Mouse (Mus musculus) G1E (cell line): Measurements from ENCODE around the gene Syngr4. TPM values are rescaled to one million over a fixed set of nuclear protein-coding genes. Genes with fewer than 3 reads are reported as not detected.
A peak's percentile ranks its signal among the peaks of the same experiment; 100 is the strongest.

Experiments
- ATAC-seq: 2 replicates; pipeline ENCODE4 v1.8.0; 2016; ENCODE audit warnings: mild to moderate bottlenecking; ENCODE audit not compliant: insufficient number of reproducible peaks, poor library complexity, low FRiP score, severe bottlenecking; ENCODE audit errors: extremely low read depth
- DNase-seq: peaks from one replicate; pipeline ENCODE4 v3.0.0; 2012; ENCODE audit warnings: low spot score
- H3K27me3 ChIP-seq: 2 replicates; pipeline ENCODE4 v1.6.1; 2012; ENCODE audit warnings: mild to moderate bottlenecking, low read length, inconsistent platforms; ENCODE audit not compliant: insufficient read depth
- H3K36me3 ChIP-seq: replicated peaks from 2 replicates; pipeline ENCODE3; 2012; ENCODE audit warnings: mild to moderate bottlenecking, inconsistent platforms
- H3K4me1 ChIP-seq: 2 replicates; pipeline ENCODE4 v1.6.1; 2012; ENCODE audit warnings: low read depth, low read length, inconsistent platforms, mixed read lengths; ENCODE audit not compliant: insufficient read depth
- H3K4me3 ChIP-seq: 2 replicates; pipeline ENCODE4 v1.5.1; 2012; ENCODE audit warnings: low read depth, mild to moderate bottlenecking, inconsistent platforms, low read length, moderate library complexity, mixed read lengths
- H3K9me3 ChIP-seq: replicated peaks from 2 replicates; pipeline ENCODE4 v1.6.1; 2012; ENCODE audit warnings: inconsistent platforms
- CTCF ChIP-seq: IDR thresholded peaks from 2 replicates; pipeline ENCODE4 v1.5.1; 2012; ENCODE audit warnings: low read depth, low read length, inconsistent platforms, mixed read lengths
- GATA1 ChIP-seq: IDR thresholded peaks from 2 replicates; pipeline ENCODE4 v1.6.1; 2012; ENCODE audit warnings: borderline replicate concordance, low read length, inconsistent platforms, mixed read lengths
- GATA2 ChIP-seq: IDR thresholded peaks from 2 replicates; pipeline ENCODE4 v1.6.1; 2012; ENCODE audit warnings: low read depth, low read length, inconsistent platforms, borderline replicate concordance
- POLR2AphosphoS5 ChIP-seq: IDR thresholded peaks from 2 replicates; pipeline ENCODE4 v1.6.1; 2012; ENCODE audit warnings: low read depth, low read length, inconsistent platforms; ENCODE audit not compliant: insufficient replicate concordance
- TAL1 ChIP-seq: conservative IDR thresholded peaks from 2 replicates; pipeline ENCODE4 v1.6.1; 2012; ENCODE audit warnings: low read depth, low read length, inconsistent platforms, mixed read lengths
- polyA plus RNA-seq: library from polyadenylated mRNA; stranded (reverse); fragments of >175 nt; gene quantifications from 2 replicates; pipeline ENCODE4 v1.2.3, GENCODE M21; 2012
- total RNA-seq, 2 experiments: library from RNA; stranded (forward) in 1 of 2; stranded (reverse) in 1 of 2; fragments of 200-1000 nt in 1 of 2; fragments of >200 nt in 1 of 2; fragmentation: Nextera tagmentation in 1 of 2; gene quantifications; 2 replicates each; pipeline ENCODE4 v1.2.3; 2014 to 2017

The Syngr4 gene
- total and polyA plus RNA-seq, 3 experiments: 6.4 to 42.5 (median 33.2) TPM

DNA sequence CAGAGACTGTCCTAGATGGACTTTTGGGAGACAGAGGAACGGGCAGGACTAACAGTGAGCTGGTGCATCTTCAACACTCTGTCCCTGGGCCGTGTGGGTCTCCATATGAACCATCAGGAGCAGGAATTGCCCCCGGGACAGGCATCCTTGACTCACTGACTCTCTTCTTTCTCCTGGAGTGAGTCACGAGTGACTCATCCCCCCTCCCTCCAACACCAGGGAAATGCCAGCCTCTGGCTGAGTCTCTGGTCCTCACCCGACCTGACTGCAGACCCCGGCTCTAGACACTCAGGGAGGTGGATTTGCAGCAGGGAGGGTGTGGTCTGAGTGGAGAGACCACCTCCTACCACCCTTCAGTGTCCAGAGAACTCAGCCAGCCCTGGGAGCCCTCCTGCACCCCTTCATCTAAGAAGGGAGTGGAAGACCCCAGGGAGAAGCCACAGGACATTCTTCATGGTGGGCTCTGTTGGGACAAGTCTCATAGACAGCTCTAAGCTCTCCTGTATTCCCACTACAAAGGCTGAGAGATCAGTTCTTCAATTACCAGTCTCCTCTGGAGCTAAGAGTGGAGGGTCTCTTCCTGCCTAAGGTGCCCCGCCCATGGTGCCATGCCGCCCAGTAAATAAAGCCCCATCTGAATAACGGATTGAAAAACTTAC is 24.2 kb upstream of the Syngr4 start:
- TF ChIP-seq GATA1 (no peak), POLR2AphosphoS5 (no peak), GATA2 (no peak), CTCF (no peak), TAL1 (no peak)
- Histone ChIP-seq H3K27me3 (peaks cover 19% of the 10 kb centered on the region), H3K4me3 (no peak overlapping the region), H3K4me1 (peaks cover 17% of the 10 kb centered on the region), H3K9me3 (no peaks in the 10 kb centered on the region), H3K36me3 (peaks cover 9% of the 10 kb centered on the region)
- DNase-seq (no peak), ATAC-seq (no peak)

DNA sequence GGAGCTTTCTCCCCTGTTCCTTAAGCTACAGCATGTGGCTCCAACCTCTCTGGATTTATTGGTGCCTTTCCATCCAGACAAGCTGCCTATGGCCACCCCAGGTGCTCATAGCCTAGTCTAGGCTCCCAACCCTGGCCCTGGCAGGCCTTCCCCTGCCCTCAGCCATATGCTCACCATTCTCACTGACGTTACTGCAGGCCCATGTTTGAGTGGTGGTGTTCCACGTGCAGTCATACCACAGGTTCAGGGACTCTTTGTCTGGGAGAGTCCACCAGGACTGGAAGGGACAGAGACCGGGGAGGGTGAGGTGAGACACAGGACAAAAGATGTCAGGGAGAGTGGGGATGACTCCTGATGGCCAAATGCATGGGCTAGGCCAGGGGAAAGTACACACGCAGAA is 23.2 kb upstream of the Syngr4 start:
- no peak for ATAC-seq
- Histone ChIP-seq H3K4me1 (peaks cover 17% of the 10 kb centered on the region), H3K4me3 (no peak overlapping the region), H3K9me3 (no peaks in the 10 kb centered on the region), H3K36me3 (peaks cover 18% of the 10 kb centered on the region), H3K27me3 (peaks cover 19% of the 10 kb centered on the region)
- TF ChIP-seq GATA2: no peak
- TF ChIP-seq POLR2AphosphoS5: no peak
- no peak for TF ChIP-seq TAL1
- TF ChIP-seq GATA1: no peak
- no peak for TF ChIP-seq CTCF
- no peak for DNase-seq

DNA sequence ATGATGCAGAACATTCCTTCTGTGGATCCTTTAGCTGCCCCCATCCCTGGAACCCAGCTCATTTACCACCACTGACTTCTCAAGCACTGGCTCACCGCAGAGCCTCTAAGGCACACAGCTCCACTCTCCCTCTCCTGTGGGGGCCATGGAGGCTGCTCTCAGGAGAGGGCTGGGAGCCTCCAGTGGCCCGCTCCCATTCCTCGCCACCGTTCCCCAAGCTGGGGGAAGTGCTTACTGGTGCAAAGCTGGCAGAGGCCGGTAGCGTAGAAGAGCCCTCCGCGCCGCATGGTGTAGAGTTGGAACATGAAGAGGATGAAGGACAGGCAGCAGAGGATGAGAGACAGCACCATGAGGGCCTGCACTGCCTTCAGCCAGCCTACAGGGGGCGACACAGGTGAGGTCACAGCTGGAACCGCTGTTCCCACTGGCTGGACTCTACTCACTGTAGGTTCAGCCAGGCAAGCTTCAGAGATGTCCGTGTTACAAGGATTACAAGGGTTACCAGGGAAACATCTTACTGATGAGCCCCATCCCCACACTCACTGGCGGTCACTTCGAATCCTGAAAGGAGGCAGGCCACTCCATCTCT is 22.7 kb upstream of the Syngr4 start:
- H3K36me3 ChIP-seq: peaks cover 23% of the 10 kb centered on the region
- H3K4me3 ChIP-seq: no peak overlapping the region
- ATAC-seq (no peak), DNase-seq (no peak)
- TF ChIP-seq GATA2 (no peak), CTCF (peak; percentile 66), TAL1 (no peak), GATA1 (no peak), POLR2AphosphoS5 (no peak)
- no peaks in the 10 kb centered on the region for H3K9me3 ChIP-seq
- H3K4me1 ChIP-seq: peaks cover 17% of the 10 kb centered on the region
- H3K27me3 ChIP-seq: peaks cover 17% of the 10 kb centered on the region

DNA sequence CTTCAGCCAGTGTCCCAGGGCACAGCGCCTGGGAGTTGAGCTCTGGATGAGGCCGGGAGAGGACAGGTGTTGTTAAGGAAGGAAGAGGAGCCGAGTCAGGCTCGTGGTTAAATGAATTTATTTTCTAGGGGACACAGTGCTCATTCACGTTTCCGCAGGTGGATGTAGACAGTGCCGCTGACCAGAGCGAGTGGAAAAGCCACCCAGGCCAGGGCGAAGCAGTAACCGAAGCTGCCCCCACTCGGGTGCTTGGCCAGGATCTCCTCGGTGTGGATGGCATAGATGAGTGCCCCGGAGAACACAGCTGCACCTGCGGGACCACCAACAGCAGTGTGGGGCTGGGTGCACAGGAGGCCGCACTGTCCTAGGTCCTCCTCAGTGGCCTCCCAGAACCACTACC is 21.4 kb upstream of the Syngr4 start:
- DNase-seq (no peak), ATAC-seq (no peak)
- H3K36me3 ChIP-seq: peaks cover 36% of the 10 kb centered on the region
- H3K9me3 ChIP-seq: no peaks in the 10 kb centered on the region
- peaks cover 14% of the 10 kb centered on the region for H3K27me3 ChIP-seq
- no peak overlapping the region for H3K4me3 ChIP-seq
- H3K4me1 ChIP-seq: peaks cover 15% of the 10 kb centered on the region
- TF ChIP-seq CTCF: no peak
- no peak for TF ChIP-seq TAL1
- no peak for TF ChIP-seq POLR2AphosphoS5
- TF ChIP-seq GATA2: no peak
- no peak for TF ChIP-seq GATA1

DNA sequence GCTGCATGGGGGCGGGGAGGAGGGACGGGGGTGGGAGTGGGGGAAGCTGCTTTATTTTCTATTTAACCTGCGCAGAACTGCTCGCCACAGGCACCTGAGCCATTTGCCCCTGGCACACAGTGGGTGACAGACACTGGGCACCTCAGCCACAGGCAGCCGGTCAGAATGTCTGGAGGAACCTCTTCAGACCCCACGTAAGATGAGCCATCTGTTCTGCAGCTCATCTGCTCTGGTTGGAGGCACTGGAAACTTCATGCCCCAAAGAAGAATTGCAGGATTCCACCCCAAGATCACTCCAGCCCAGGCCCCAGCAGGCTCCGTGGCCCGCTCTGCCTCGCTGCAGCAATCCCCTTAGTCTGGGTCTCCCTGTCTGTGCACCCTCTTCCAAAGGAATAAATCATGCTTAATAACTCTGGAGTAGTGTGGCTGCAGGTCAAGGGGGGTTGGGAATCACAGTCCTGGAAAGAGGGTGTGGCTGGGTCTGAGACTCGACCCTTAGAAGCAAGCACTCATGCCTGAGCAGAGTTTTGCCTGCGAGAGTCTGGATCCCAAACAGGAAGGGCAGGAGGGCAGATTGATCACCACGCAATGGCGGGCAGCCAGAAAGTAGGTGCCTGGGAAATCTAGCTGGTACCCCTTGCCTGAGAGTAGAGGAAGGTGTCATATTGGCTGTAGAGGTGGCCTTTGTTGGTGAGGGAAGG is 20.6 kb upstream of the Syngr4 start:
- TF ChIP-seq TAL1 (no peak), POLR2AphosphoS5 (no peak), CTCF (no peak), GATA1 (no peak), GATA2 (no peak)
- Histone ChIP-seq H3K9me3 (no peaks in the 10 kb centered on the region), H3K4me3 (no peak overlapping the region), H3K36me3 (peaks cover 37% of the 10 kb centered on the region), H3K27me3 (peaks cover 12% of the 10 kb centered on the region), H3K4me1 (peaks cover 13% of the 10 kb centered on the region)
- DNase-seq: no peak
- no peak for ATAC-seq
